Mouse (Mus musculus): ENCODE data around the gene Endov. TPM values are rescaled to one million over a fixed set of nuclear protein-coding genes. Genes with fewer than 3 reads are reported as not detected.

Gene Endov
- polyA plus RNA-seq, 1 experiment from 2014 or later: 12.9 TPM

DNA sequence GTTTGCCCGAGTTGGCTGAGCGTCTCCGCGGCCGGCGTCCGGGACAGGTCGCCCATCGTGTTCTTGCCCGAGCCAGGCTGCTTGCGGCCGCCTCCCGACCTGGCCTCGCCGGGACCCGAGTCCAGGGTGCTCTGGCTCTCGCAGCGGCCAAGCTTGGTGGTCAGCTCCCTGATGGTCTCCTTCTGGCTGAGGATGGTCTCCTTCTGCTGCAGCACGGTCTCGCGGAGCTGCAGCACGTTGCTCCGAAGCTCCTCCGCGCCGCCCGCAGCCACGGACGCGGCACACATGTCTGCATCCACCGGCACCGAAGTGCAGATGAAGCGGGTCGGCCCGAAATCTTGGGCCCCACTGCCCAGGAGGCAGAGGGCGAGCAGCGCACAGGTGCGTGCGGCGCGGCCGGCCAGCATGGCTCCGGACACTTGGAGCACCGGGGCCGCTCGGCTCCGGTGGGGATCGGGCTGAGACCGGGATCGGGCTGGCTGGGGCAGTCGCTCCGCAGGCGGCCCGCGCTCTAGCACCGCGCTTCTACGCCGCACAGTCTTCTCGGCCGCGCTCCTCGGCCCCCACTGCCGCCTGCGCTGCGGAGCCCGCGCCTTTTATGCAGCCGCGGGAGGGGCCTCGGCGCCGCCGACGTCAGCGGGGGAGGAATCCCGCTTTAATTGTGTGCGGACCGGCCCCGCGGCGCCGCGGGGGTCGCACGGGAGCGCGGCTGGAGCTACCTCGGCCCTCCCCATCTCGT is 56.2 kb downstream of the Endov start, which contains the start of gene Nptx1:
TSS of gene Nptx1 (minus strand) at position 571 of the 739 bp plus-strand sequence.
- H3K9ac ChIP-seq: peak within 1 kb of the TSS; percentile 62
- under 1% methylated on average over 90 of the region's 90 CpGs for WGBS
- peak within 1 kb of the TSS; percentile 99 for H3K4me2 ChIP-seq
- H3K4me3 ChIP-seq: peak within 1 kb of the TSS; percentile 58
- ATAC-seq (ENCODE audit: insufficient number of reproducible peaks, low FRiP score): no peak
- H3K36me3 ChIP-seq: no peaks in the 10 kb centered on the region
- H3K27ac ChIP-seq (ENCODE audit: poor library complexity, severe bottlenecking): no peak within 1 kb of the TSS
- peaks cover 47% of the 10 kb centered on the region for H3K4me1 ChIP-seq (replicated peaks)
- peaks cover 98% of the 10 kb centered on the region for H3K27me3 ChIP-seq (replicated peaks)
- H3K9me3 ChIP-seq (replicated peaks): no peaks in the 10 kb centered on the region

DNA sequence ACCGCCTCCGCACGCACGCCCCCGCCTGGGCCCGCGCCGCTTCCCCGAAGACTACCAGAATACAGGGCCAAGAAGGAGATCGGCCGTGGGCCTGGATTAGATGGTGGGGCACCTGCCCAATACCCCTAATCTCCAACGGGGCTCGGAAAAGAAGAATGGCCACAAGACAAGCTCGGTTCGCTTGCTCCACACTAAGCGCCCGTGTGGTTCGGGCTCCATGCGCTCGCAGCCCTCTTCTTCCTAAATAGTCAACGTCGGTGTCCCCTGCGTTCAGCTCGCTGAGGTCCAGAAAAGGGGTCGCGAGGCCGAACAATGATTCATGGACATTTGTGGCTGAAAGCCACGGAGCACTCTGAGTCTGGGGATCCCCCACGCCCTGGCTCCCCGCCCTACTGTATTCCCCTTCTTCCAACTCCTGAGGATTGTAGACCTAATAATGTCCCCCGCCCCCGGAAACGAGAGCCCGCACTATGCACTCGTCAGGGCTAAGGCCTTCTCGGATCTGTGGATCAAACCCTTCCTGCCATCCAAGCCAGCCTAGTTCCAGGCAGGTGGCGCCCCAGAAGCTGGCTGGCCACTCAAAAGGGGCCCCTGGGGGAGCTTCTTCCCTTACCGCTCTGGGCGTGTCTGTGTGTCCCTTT is 56.9 kb downstream of the Endov start:
- under 1% methylated on average over 35 of the region's 39 CpGs for WGBS
- no peak for ATAC-seq (ENCODE audit: insufficient number of reproducible peaks, low FRiP score)
- H3K27ac ChIP-seq (ENCODE audit: poor library complexity, severe bottlenecking): no peak overlapping the region
- H3K4me3 ChIP-seq: peak overlapping the region; percentile 58
- peaks cover 47% of the 10 kb centered on the region for H3K4me1 ChIP-seq (replicated peaks)
- H3K27me3 ChIP-seq (replicated peaks): peaks cover 97% of the 10 kb centered on the region
- H3K4me2 ChIP-seq: peak overlapping the region; percentile 99
- H3K36me3 ChIP-seq: no peaks in the 10 kb centered on the region
- no peaks in the 10 kb centered on the region for H3K9me3 ChIP-seq (replicated peaks)
- H3K9ac ChIP-seq: peak overlapping the region; percentile 62; the same call in 1 of the 2 replicates

DNA sequence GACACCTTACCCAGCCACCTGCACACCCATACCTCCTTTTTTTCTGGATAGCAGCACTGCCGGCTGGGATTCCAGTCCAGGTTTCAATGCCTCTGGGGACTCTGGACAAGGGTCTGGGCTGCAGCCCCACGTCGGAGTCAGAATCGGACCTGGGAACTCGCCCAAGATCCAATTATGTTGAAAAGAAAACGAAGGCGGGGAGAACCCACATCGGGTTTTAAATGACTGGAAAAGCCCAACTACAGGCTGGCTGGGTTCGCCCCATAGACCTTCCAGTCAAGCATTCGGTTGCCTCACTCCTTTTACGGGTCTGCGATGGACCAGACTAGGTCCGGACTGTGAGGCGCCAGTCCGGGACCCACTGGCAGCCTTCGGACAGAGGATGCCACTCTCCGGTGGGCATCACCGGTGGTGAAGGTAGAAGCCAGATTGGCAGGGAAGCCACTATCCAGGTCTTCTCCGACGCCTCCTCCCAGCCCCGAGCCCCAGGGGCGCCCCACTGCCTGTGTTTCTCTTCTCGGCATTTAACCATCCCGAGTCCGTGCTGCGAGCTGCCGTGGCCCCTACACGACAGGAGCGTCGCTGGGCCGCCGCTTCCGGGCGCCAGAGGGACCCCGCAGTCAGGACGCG is 57.7 kb downstream of the Endov start:
- no peaks in the 10 kb centered on the region for H3K36me3 ChIP-seq
- peaks cover 47% of the 10 kb centered on the region for H3K4me1 ChIP-seq (replicated peaks)
- peak overlapping the region; percentile 99 for H3K4me2 ChIP-seq
- peaks cover 97% of the 10 kb centered on the region for H3K27me3 ChIP-seq (replicated peaks)
- H3K9me3 ChIP-seq (replicated peaks): no peaks in the 10 kb centered on the region
- WGBS: under 1% methylated on average over 37 of the region's 37 CpGs
- H3K9ac ChIP-seq: peak overlapping the region; percentile 49
- no peak overlapping the region for H3K27ac ChIP-seq (ENCODE audit: poor library complexity, severe bottlenecking)
- ATAC-seq (ENCODE audit: insufficient number of reproducible peaks, low FRiP score): no peak
- peak overlapping the region; percentile 58 for H3K4me3 ChIP-seq

DNA sequence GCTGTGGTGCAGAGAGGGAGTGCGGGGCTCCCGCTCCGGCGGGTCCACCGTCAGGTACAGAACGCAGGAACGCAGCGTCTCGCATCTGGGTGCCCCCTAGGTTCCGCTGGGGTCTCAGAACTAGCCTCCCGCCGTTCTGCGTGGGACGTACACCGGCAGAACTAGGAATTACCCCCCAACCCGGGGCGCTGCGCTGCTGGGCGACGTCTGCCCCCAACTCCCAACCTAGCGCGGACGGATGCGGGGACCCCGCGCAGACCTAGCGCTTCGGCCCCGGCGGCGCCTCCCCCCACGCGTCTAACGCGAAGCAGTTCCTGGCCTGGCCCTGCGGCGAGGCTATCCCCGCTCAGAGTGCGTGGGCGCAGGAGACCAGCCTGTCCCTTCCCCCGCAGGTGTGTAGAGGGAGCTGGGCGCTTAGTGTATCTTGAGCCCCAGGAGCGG is 58.2 kb downstream of the Endov start:
- Histone ChIP-seq H3K27ac (ENCODE audit: poor library complexity, severe bottlenecking) (no peak overlapping the region), H3K9ac (peak overlapping the region; percentile 49)

DNA sequence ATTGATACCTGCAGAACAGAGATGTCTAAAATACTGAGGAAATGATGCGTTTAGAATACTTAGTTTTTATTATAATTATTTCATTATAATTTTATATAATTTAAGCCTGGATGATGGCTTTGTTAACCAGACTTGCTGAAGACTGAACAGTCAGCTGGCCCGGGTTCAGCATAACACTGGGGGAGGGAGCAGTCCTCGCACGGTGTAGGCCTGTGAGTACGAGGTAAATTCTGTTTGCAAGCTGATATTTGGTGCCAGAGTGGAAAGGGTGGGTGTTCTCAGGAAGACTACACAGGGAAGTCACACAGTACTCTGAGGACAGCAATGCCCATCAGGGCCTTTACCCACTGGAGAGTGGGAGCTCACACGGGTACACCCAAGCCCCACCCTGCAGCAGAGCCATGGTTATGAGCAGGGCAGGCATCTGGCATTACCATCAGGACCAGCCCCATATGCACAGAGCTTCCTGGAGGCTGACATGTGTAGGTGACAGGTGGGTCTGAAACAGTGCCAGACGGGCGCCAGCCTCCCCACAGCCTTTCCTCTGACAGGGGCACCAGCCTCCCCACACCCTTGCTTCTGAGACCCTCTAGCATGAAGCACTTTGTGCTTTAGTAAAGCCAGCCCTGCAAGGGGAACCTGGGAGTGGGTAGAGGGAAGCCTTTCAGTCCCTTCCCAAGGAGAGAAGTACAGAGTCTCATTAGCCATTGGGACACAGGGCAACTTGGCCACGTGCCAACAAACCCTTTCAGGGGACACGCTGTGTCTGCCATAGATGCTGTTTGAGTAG is 59.6 kb downstream of the Endov start:
- WGBS: 50% methylated on average over 10 of the region's 10 CpGs

More for the DNA sequence above, 58.2 kb downstream of the Endov start:
- H3K4me2 ChIP-seq: peak overlapping the region; percentile 99
- ATAC-seq (ENCODE audit: insufficient number of reproducible peaks, low FRiP score): no peak
- peaks cover 97% of the 10 kb centered on the region for H3K27me3 ChIP-seq (replicated peaks)
- no peaks in the 10 kb centered on the region for H3K36me3 ChIP-seq
- WGBS: under 1% methylated on average over 42 of the region's 43 CpGs
- H3K4me1 ChIP-seq (replicated peaks): peaks cover 47% of the 10 kb centered on the region
- H3K4me3 ChIP-seq: peak overlapping the region; percentile 58
- no peaks in the 10 kb centered on the region for H3K9me3 ChIP-seq (replicated peaks)

DNA sequence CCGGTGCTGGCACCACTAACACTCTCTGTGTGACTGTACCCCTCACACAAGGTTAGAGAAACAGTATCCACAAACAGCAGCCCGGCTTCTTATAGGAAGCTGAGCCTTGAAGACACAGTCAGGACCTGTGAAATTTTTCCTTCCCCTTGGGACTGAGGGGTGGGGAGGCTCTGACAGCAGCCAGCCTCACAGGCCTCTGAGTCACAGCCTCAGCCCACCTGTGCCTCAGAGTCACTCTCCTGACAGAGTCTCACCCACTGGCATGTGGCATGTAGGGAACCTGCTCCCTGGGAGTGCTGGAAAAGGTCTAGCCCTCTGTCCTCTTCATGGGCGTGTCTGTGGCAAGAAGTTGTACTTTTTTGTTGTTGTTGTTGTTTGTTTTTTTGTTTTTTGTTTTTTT is 60.3 kb downstream of the Endov start:
- H3K27ac ChIP-seq (ENCODE audit: poor library complexity, severe bottlenecking): no peak overlapping the region
- no peaks in the 10 kb centered on the region for H3K9me3 ChIP-seq (replicated peaks)
- 57% methylated on average over 3 of the region's 3 CpGs for WGBS
- H3K4me2 ChIP-seq: no peak overlapping the region
- H3K4me1 ChIP-seq (replicated peaks): peaks cover 38% of the 10 kb centered on the region
- peaks cover 85% of the 10 kb centered on the region for H3K27me3 ChIP-seq (replicated peaks)
- H3K36me3 ChIP-seq: no peaks in the 10 kb centered on the region
- no peak for ATAC-seq (ENCODE audit: insufficient number of reproducible peaks, low FRiP score)
- H3K4me3 ChIP-seq: no peak overlapping the region
- no peak overlapping the region for H3K9ac ChIP-seq

More for the DNA sequence above, 59.6 kb downstream of the Endov start:
- Histone ChIP-seq H3K36me3 (no peaks in the 10 kb centered on the region), H3K27ac (ENCODE audit: poor library complexity, severe bottlenecking) (no peak overlapping the region), H3K4me2 (no peak overlapping the region), H3K4me3 (no peak overlapping the region), H3K4me1 (replicated peaks) (peaks cover 45% of the 10 kb centered on the region), H3K9me3 (replicated peaks) (no peaks in the 10 kb centered on the region), H3K27me3 (replicated peaks) (peaks cover 88% of the 10 kb centered on the region), H3K9ac (no peak overlapping the region)
- ATAC-seq (ENCODE audit: insufficient number of reproducible peaks, low FRiP score): no peak

DNA sequence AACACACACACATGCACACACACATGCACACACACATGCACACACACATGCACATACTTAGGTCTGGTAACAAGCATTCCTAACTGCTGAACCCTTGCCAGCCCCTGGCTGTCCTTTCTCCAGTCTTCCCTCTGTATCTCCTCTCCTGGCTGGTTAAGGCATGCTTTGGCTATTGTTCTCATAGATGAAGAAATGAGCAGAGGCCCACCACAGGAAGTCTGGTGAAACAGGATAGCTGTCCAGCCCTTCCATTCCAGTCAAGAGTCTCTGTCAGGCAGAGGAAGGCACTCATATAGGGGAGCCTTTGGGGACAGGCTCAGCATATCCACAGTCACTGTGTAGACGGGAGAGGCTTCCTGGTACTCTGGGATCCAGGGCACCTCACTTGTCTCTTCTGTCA is 61.2 kb downstream of the Endov start:
- 37% methylated on average over 1 of the region's 1 CpGs for WGBS
- H3K27me3 ChIP-seq (replicated peaks): peaks cover 80% of the 10 kb centered on the region
- H3K27ac ChIP-seq (ENCODE audit: poor library complexity, severe bottlenecking): peak overlapping the region; percentile 11; the same call in 1 of the 2 replicates
- H3K4me1 ChIP-seq (replicated peaks): peaks cover 29% of the 10 kb centered on the region
- no peak overlapping the region for H3K4me3 ChIP-seq
- ATAC-seq (ENCODE audit: insufficient number of reproducible peaks, low FRiP score): peak; percentile 24; the same call in 1 of the 2 replicates
- H3K4me2 ChIP-seq: no peak overlapping the region
- H3K36me3 ChIP-seq: no peaks in the 10 kb centered on the region
- H3K9ac ChIP-seq: no peak overlapping the region
- H3K9me3 ChIP-seq (replicated peaks): no peaks in the 10 kb centered on the region

DNA sequence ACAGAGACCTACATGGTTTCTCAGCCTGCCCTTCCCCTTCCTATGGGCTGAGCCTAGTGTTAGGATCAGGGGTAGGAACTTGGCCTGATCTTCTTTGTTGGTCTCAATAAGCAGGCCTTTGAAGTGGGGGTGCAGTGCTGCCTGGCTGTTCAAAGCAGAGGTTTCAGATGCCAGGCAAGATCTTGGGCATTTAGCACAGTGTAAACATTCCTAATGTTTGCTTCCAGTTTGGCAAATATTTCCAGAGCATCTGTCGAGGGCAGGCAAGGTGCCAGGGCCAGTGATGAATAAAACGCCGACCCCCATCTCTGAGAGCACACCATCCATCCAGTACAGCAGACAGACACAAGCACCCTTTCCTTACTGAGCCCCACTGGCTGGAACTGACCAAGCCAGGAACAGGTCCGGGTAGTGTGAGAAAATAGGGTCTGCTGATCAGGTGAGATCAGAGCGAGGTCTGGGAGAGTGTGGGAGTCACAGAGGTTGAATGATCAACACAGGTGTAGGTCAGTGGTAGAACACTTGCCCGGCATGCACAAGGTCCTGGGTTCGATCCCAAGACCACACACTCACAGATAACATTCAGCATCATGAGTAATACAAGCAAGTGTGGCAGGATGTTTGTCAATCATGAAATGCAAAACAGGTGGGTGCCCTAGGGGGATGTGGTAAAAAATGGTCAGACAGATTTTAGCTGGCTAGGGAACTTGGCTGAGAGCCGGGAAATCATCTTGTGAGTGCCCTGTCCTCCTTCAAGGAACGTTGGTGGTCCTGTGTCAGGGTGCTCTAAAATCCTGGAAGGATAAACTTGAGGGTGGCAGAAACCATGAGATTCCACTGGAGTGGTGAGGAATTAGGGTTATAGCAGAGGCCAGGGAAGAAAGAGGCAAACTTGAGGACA is 62.0 kb downstream of the Endov start:
- Histone ChIP-seq H3K36me3 (no peaks in the 10 kb centered on the region), H3K4me1 (replicated peaks) (peaks cover 27% of the 10 kb centered on the region), H3K4me2 (no peak overlapping the region), H3K9ac (peak overlapping the region; percentile 25; the same call in 1 of the 2 replicates), H3K9me3 (replicated peaks) (no peaks in the 10 kb centered on the region), H3K27ac (ENCODE audit: poor library complexity, severe bottlenecking) (peak overlapping the region; percentile 11; the same call in 1 of the 2 replicates), H3K4me3 (no peak overlapping the region), H3K27me3 (replicated peaks) (peaks cover 76% of the 10 kb centered on the region)
- ATAC-seq (ENCODE audit: insufficient number of reproducible peaks, low FRiP score): no peak
- WGBS: 63% methylated on average over 9 of the region's 9 CpGs

DNA sequence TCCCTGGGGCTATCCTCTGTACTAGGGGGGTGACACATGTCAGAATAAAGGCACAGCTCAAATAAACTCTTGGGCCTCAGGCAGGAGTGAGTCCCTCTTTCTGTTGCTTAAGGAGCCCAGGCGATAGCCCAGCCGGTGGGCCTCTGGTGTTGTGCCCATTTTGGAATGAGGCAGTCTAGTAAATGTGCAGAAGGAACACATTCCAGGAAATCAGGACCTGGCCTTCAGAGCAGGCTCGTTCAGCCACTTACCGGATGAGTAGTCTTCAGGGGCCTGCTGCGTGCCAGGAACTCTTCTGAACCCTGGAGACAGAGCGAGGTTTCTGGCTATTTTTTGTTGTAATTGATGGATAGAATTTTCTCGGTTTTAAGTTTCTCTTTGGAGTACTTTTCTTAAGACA is 63.6 kb downstream of the Endov start:
- Histone ChIP-seq H3K4me3 (no peak overlapping the region), H3K4me2 (no peak overlapping the region), H3K9ac (no peak overlapping the region), H3K9me3 (replicated peaks) (no peaks in the 10 kb centered on the region), H3K27me3 (replicated peaks) (peaks cover 62% of the 10 kb centered on the region), H3K4me1 (replicated peaks) (peaks cover 25% of the 10 kb centered on the region), H3K27ac (ENCODE audit: poor library complexity, severe bottlenecking) (no peak overlapping the region), H3K36me3 (no peaks in the 10 kb centered on the region)
- no peak for ATAC-seq (ENCODE audit: insufficient number of reproducible peaks, low FRiP score)
- 76% methylated on average over 7 of the region's 7 CpGs for whole genome bisulfite sequencing

DNA sequence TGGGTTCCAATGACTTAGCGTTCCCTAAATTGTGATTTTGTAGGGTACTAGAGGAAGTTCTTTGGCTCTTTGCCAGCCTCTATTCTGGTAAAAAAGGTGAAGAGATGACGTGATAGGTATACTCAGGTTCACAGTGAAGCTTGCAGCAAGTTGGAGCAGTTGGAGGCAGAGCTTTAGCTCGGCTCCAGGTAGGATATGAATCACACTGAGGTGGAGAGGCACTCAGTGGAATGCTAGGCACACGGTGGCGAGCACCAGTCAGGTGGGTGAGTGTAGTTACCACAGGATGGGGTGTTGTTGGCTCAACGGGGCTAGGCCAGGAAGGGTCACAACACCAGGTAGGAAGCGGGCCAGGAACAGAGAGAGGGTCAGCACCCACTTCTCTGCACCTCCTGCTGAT is 64.0 kb downstream of the Endov start:
- no peak overlapping the region for H3K4me3 ChIP-seq
- ATAC-seq (ENCODE audit: insufficient number of reproducible peaks, low FRiP score): no peak
- H3K27me3 ChIP-seq (replicated peaks): peaks cover 62% of the 10 kb centered on the region
- WGBS: 72% methylated on average over 7 of the region's 7 CpGs
- H3K9ac ChIP-seq: no peak overlapping the region
- H3K36me3 ChIP-seq: no peaks in the 10 kb centered on the region
- H3K4me1 ChIP-seq (replicated peaks): peaks cover 25% of the 10 kb centered on the region
- H3K4me2 ChIP-seq: no peak overlapping the region
- H3K27ac ChIP-seq (ENCODE audit: poor library complexity, severe bottlenecking): no peak overlapping the region
- no peaks in the 10 kb centered on the region for H3K9me3 ChIP-seq (replicated peaks)
